Mouse (Mus musculus) erythroblast, embryonic 14.5 days (primary cell): Measurements from ENCODE around the gene Zfp362.

Experiments used
- GATA1 ChIP-seq: IDR thresholded peaks from 2 replicates; pipeline ENCODE4 v1.6.1; 2012; ENCODE audit warnings: low read length, inconsistent platforms, mixed read lengths
- TAL1 ChIP-seq: IDR thresholded peaks from 3 replicates; pipeline ENCODE4 v1.6.1; 2012; ENCODE audit warnings: low read length, inconsistent platforms, mixed read lengths

DNA sequence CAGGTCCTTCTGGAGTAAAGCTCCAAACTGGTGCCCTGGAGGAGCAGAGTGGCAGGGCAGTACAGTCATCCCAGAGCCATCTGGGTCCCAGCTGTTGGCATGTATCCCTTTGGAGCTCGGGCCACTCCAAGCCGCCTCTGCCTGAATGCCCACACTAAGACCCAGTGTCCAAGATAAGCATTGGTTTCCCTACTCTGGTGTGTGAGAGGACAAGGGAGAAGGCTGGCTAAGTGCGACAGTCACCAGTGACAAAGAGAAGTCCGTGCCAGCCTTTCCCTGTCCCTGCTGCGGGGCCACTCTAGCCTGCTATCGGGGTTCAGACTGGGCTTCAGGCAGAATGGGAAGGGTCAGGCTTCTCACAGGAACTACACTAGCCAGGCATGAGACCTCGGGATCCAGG is 49.9 kb downstream of the Zfp362 start:
- TF ChIP-seq GATA1 (no peak), TAL1 (no peak)
